ENCODE assay signal across 11 mouse cellular contexts in genomic region chr7:127677077-127677476, GRCm38 (mm10). TPM values are rescaled to one million over a fixed set of nuclear protein-coding genes. Genes with fewer than 3 reads are reported as not detected.
DNase-seq lines count a peak whose midpoint lies in the region; ATAC-seq and TF ChIP-seq lines count a peak whose summit lies in the region.
"Had no signal": no experiment of that assay in that cellular context is flagged by ENCODE, and none has a peak within 500 bp of the region (broad histone marks: within the 10 kb centered on the region; RNA-seq: fewer than 3 reads in every experiment).

No protein-coding gene starts in this region.

- H3K27ac ChIP-seq in heart, adult 2 months = no peak overlapping the region
- no peak overlapping the region for H3K27ac ChIP-seq in heart, embryonic 12.5 days (ENCODE audit: poor library complexity, severe bottlenecking)
- H3K27ac ChIP-seq in limb, embryonic 10.5 days = no peak overlapping the region
- H3K27ac ChIP-seq: embryonic facial prominence, embryonic 13.5 days; stomach, embryonic 15.5 days had no signal

- no peak overlapping the region for H3K4me2 ChIP-seq in heart, embryonic 12.5 days
- H3K4me2 ChIP-seq: embryonic facial prominence, embryonic 13.5 days; stomach, embryonic 15.5 days had no signal

- 69% methylated on average over 6 of the region's 6 CpGs for WGBS in heart, adult 2 months
- 69% methylated on average over 6 of the region's 6 CpGs for WGBS in heart, embryonic 12.5 days
- 73% methylated on average over 6 of the region's 6 CpGs for WGBS in limb, embryonic 10.5 days

- TF ChIP-seq CTCF in heart, adult 2 months (IDR thresholded peaks at IDR 0.05) = peak; percentile 72

- peaks cover 2% of the 10 kb centered on the region; the same call in 1 of the 2 replicates for H3K4me1 ChIP-seq in heart, adult 2 months (ENCODE audit: control insufficient read depth, insufficient read depth, low read length)
- peaks cover 11% of the 10 kb centered on the region for H3K4me1 ChIP-seq in heart, embryonic 12.5 days (replicated peaks)
- peaks cover 9% of the 10 kb centered on the region for H3K4me1 ChIP-seq in limb, embryonic 10.5 days

- no peaks in the 10 kb centered on the region for H3K36me3 ChIP-seq in heart, adult 2 months (ENCODE audit: control insufficient read depth, insufficient read depth, low read length)
- H3K36me3 ChIP-seq in heart, embryonic 12.5 days = no peaks in the 10 kb centered on the region
- peaks cover 16% of the 10 kb centered on the region for H3K36me3 ChIP-seq in limb, embryonic 10.5 days
- H3K36me3 ChIP-seq: stomach, embryonic 15.5 days had no signal

- H3K79me2 ChIP-seq in heart, adult 2 months (replicated peaks; ENCODE audit: control insufficient read depth, insufficient read depth, low read length) = no peaks in the 10 kb centered on the region

- H3K4me3 ChIP-seq in heart, adult 2 months = no peak overlapping the region
- no peak overlapping the region for H3K4me3 ChIP-seq in heart, embryonic 12.5 days
- no peak overlapping the region for H3K4me3 ChIP-seq in limb, embryonic 10.5 days
- H3K4me3 ChIP-seq: embryonic facial prominence, embryonic 13.5 days; stomach, embryonic 15.5 days had no signal

- no peak for TF ChIP-seq EP300 in heart, adult 2 months (IDR thresholded peaks at IDR 0.05; ENCODE audit: insufficient read depth, low read depth, low read length)

- peak in 1 of 2 experiments; percentile 39 for DNase-seq in heart, adult 2 months
- DNase-seq in urinary bladder, postnatal 14 days (ENCODE audit: low spot score) = peak; percentile 47
- no peak for DNase-seq in urinary bladder, postnatal 10 days (ENCODE audit: low spot score)
- peak; percentile 59 to 84 for DNase-seq in cerebellum, postnatal 14 days
- peak; percentile 72 for DNase-seq in limb, embryonic 10.5 days (ENCODE audit: low spot score)
- peak; percentile 63 for DNase-seq in retina, postnatal 1 day
- DNase-seq in left cerebral cortex, postnatal 25 days (ENCODE audit: low spot score in 2 of 2) = no peak

- no peaks in the 10 kb centered on the region for H3K9me3 ChIP-seq in heart, embryonic 12.5 days (replicated peaks)
- H3K9me3 ChIP-seq in limb, embryonic 10.5 days (replicated peaks) = no peaks in the 10 kb centered on the region
- H3K9me3 ChIP-seq: embryonic facial prominence, embryonic 13.5 days; stomach, embryonic 15.5 days had no signal

- ATAC-seq in heart, embryonic 12.5 days (ENCODE audit: insufficient number of reproducible peaks, low FRiP score) = no peak

- H3K27me3 ChIP-seq in heart, adult 2 months (ENCODE audit: control insufficient read depth, insufficient read depth, low read length) = no peaks in the 10 kb centered on the region
- H3K27me3 ChIP-seq in heart, embryonic 12.5 days (replicated peaks) = no peaks in the 10 kb centered on the region
- H3K27me3 ChIP-seq in limb, embryonic 10.5 days (ENCODE audit: low read depth, poor library complexity, severe bottlenecking) = no peaks in the 10 kb centered on the region
- H3K27me3 ChIP-seq: embryonic facial prominence, embryonic 13.5 days; stomach, embryonic 15.5 days had no signal

- intact Hi-C loops in heart, adult 2 months (cut with DNase I) = no loop called here
- intact Hi-C loops in left cerebral cortex, postnatal 25 days (cut with DNase I) = no loop called here

- no peak overlapping the region for H3K9ac ChIP-seq in heart, adult 2 months (ENCODE audit: low read depth, low read length)
- no peak overlapping the region for H3K9ac ChIP-seq in heart, embryonic 12.5 days
- H3K9ac ChIP-seq: embryonic facial prominence, embryonic 13.5 days; stomach, embryonic 15.5 days had no signal

- no peak for TF ChIP-seq POLR2A in heart, adult 2 months (IDR thresholded peaks at IDR 0.05; ENCODE audit: insufficient read depth, low read depth, low read length)

RNA-seq across cellular contexts. Expression of gene Bcl7c, which starts 31.7 kb away (rescaled TPM):
- 10 to 100 TPM; 34.1 to 34.5 TPM for total RNA-seq in heart, adult 2 months (2021)
- 13.5 and 13.6 TPM in 2 replicates for polyA plus RNA-seq in heart, adult 2 months (2012; rRNA removed)
- polyA plus RNA-seq in heart, embryonic 12.5 days (2016; fragmentation: Nextera tagmentation; extraction: Ambion mirVana) = 43.3 and 49.5 TPM in 2 replicates
- polyA plus RNA-seq in limb, embryonic 10.5 days (2016; fragmentation: Nextera tagmentation; extraction: Ambion mirVana) = 77.9 and 79.5 TPM in 2 replicates
- total RNA-seq in left cerebral cortex, postnatal 25 days (2021) = 10 to 100 TPM; 37.6 to 43.0 TPM

RNA-seq across cellular contexts. Expression of gene Ctf1, which starts 35.5 kb away (rescaled TPM):
- total RNA-seq in heart, adult 2 months (2021) = 1 to 10 TPM; 6.6 to 8.7 TPM
- polyA plus RNA-seq in heart, adult 2 months (2012; rRNA removed) = 15.3 and 24.5 TPM in 2 replicates
- polyA plus RNA-seq in heart, embryonic 12.5 days (2016; fragmentation: Nextera tagmentation; extraction: Ambion mirVana) = 4.3 and 5.1 TPM in 2 replicates
- 11.1 and 14.2 TPM in 2 replicates for polyA plus RNA-seq in limb, embryonic 10.5 days (2016; fragmentation: Nextera tagmentation; extraction: Ambion mirVana)
- total RNA-seq in left cerebral cortex, postnatal 25 days (2021) = 1 to 10 TPM; 2.6 to 3.4 TPM

RNA-seq across cellular contexts. Expression of gene Ctf2, which starts 54.9 kb away (rescaled TPM):
- total RNA-seq in heart, adult 2 months (2021) = not detected
- polyA plus RNA-seq in heart, adult 2 months (2012; rRNA removed) = not detected in 2 replicates
- 0.10 TPM in 1 of 2 replicates, not detected in the other for polyA plus RNA-seq in heart, embryonic 12.5 days (2016; fragmentation: Nextera tagmentation; extraction: Ambion mirVana)
- 0.28 and 0.73 TPM in 2 replicates for polyA plus RNA-seq in limb, embryonic 10.5 days (2016; fragmentation: Nextera tagmentation; extraction: Ambion mirVana)
- not detected for total RNA-seq in left cerebral cortex, postnatal 25 days (2021)
- total RNA-seq: left cerebral cortex, postnatal 14 days had no signal

Comparison
In these comparisons a context has a peak if more than half of its experiments do, and no peak if none do; other contexts are left out.
1. DNase-seq: peak in urinary bladder, postnatal 14 days (single experiment), cerebellum, postnatal 14 days (2 of 2), limb, embryonic 10.5 days (single experiment) and retina, postnatal 1 day (single experiment); none in urinary bladder, postnatal 10 days (single experiment) and left cerebral cortex, postnatal 25 days (0 of 2).